Mouse (Mus musculus): ENCODE measurements at regions not wholly inside any gene's neighbourhood (a gene's known extent, or its start where the extent isn't known, plus 50 kb on each side); places are given as distances from the start of the nearest gene placed in this dataset.
"Not testable (repeated sequence)": the region's sequence is repeated elsewhere in the genome, so short reads cannot be mapped to it uniquely, and the experiment has no call there.

GRCm38 (mm10) chr14:109035171-109035570, 121.2 kb upstream of the Slitrk1 start:
- no peaks in the 10 kb centered on the region for H3K4me1 ChIP-seq (ENCODE audit: control insufficient read depth, insufficient read depth, low read length)
- ATAC-seq (ENCODE audit: low FRiP score) (0 out of 2 replicates have a peak, but pooled peaks have one; percentile 27), DNase-seq (ENCODE audit: low spot score, missing footprints) (no peak)
- H3K36me3 ChIP-seq (ENCODE audit: control insufficient read depth, insufficient read depth, low read length), result no peaks in the 10 kb centered on the region
- H3K27ac ChIP-seq (ENCODE audit: low read depth, low read length), result no peak overlapping the region
- no peaks in the 10 kb centered on the region for H3K27me3 ChIP-seq (ENCODE audit: control insufficient read depth, insufficient read depth, low read length)
- no peaks in the 10 kb centered on the region for H3K9me3 ChIP-seq (ENCODE audit: control insufficient read depth, low read length)
- WGBS, result 67% methylated on average over 1 of the region's 1 CpGs
- H3K4me3 ChIP-seq (ENCODE audit: low read depth, low read length), result no peak overlapping the region
- no peak overlapping the region for H3K4me2 ChIP-seq
- no peak overlapping the region for H3K9ac ChIP-seq (ENCODE audit: low read length)

- H3K27ac ChIP-seq (ENCODE audit: low read depth, low read length); H3K36me3 ChIP-seq (ENCODE audit: control insufficient read depth, insufficient read depth, low read length); H3K4me2 ChIP-seq; H3K4me1 ChIP-seq (ENCODE audit: control insufficient read depth, insufficient read depth, low read length); H3K4me3 ChIP-seq (ENCODE audit: low read depth, low read length); H3K9me3 ChIP-seq (ENCODE audit: control insufficient read depth, low read length); DNase-seq (ENCODE audit: low spot score, missing footprints); H3K27me3 ChIP-seq (ENCODE audit: control insufficient read depth, insufficient read depth, low read length); H3K9ac ChIP-seq (ENCODE audit: low read length); ATAC-seq (ENCODE audit: low FRiP score): not testable (repeated sequence)
- WGBS, result 90% methylated on average over 1 of the region's 1 CpGs
Measured at GRCm38 (mm10) chr14:108994919-108995318, 81.0 kb upstream of the Slitrk1 start.

- no peak overlapping the region for H3K9ac ChIP-seq (ENCODE audit: low read length)
- no peaks in the 10 kb centered on the region for H3K36me3 ChIP-seq (ENCODE audit: control insufficient read depth, insufficient read depth, low read length)
- H3K9me3 ChIP-seq (ENCODE audit: control insufficient read depth, low read length), result no peaks in the 10 kb centered on the region
- no peak for ATAC-seq (ENCODE audit: low FRiP score)
- H3K27me3 ChIP-seq (ENCODE audit: control insufficient read depth, insufficient read depth, low read length), result no peaks in the 10 kb centered on the region
- no peak overlapping the region for H3K4me3 ChIP-seq (ENCODE audit: low read depth, low read length)
- H3K4me1 ChIP-seq (ENCODE audit: control insufficient read depth, insufficient read depth, low read length), result no peaks in the 10 kb centered on the region
- no peak overlapping the region for H3K4me2 ChIP-seq
- WGBS, result 77% methylated on average over 1 of the region's 1 CpGs
- H3K27ac ChIP-seq (ENCODE audit: low read depth, low read length), result no peak overlapping the region
- DNase-seq (ENCODE audit: low spot score, missing footprints), result no peak
Measured at GRCm38 (mm10) chr14:108976873-108977272, 62.9 kb upstream of the Slitrk1 start.

GRCm38 (mm10) chr14:108974036-108974435, 60.1 kb upstream of the Slitrk1 start:
- H3K9me3 ChIP-seq (ENCODE audit: control insufficient read depth, low read length), result no peaks in the 10 kb centered on the region
- no peaks in the 10 kb centered on the region for H3K27me3 ChIP-seq (ENCODE audit: control insufficient read depth, insufficient read depth, low read length)
- ATAC-seq (ENCODE audit: low FRiP score) (no peak), DNase-seq (ENCODE audit: low spot score, missing footprints) (no peak)
- WGBS, result 93% methylated on average over 4 of the region's 4 CpGs
- no peaks in the 10 kb centered on the region for H3K4me1 ChIP-seq (ENCODE audit: control insufficient read depth, insufficient read depth, low read length)
- no peak overlapping the region for H3K27ac ChIP-seq (ENCODE audit: low read depth, low read length)
- no peak overlapping the region for H3K4me3 ChIP-seq (ENCODE audit: low read depth, low read length)
- H3K9ac ChIP-seq (ENCODE audit: low read length), result no peak overlapping the region
- H3K4me2 ChIP-seq, result no peak overlapping the region
- no peaks in the 10 kb centered on the region for H3K36me3 ChIP-seq (ENCODE audit: control insufficient read depth, insufficient read depth, low read length)
